Comparison of ENCODE assay signal across 9 mouse cellular contexts in genomic region chr16:5471321-5471720, GRCm38 (mm10).
DNase-seq lines count a peak whose midpoint lies in the region; TF ChIP-seq lines count a peak whose summit lies in the region.
"Had no signal": no experiment of that assay in that cellular context is flagged by ENCODE, and none has a peak within 500 bp of the region (broad histone marks: within the 10 kb centered on the region; RNA-seq: fewer than 3 reads in every experiment).

No protein-coding gene starts in this region.

- peak; percentile 68 for DNase-seq in heart, postnatal 4 days
- no peak for DNase-seq in heart, embryonic 10.5 days (ENCODE audit: low spot score)
- DNase-seq in urinary bladder, postnatal 25 days (ENCODE audit: low spot score) = peak; percentile 6
- DNase-seq in urinary bladder, postnatal 10 days (ENCODE audit: low spot score) = no peak
- peak; percentile 17 to 42 for DNase-seq in cerebellum, adult 2 months
- peak; percentile 74 to 79 for DNase-seq in kidney, postnatal 4 days
- peak; percentile 71 for DNase-seq in mesoderm, embryonic 11.5 days (ENCODE audit: low read depth, low spot score)
- DNase-seq in gastrocnemius, adult 8-10 months (ENCODE audit: low spot score in 2 of 2) = no peak

- no peak for TF ChIP-seq POLR2A in cerebellum, adult 2 months (IDR thresholded peaks at IDR 0.05; ENCODE audit: borderline replicate concordance, insufficient read depth, low read length)

- peaks cover 6% of the 10 kb centered on the region; the same call in 1 of the 2 replicates for H3K27me3 ChIP-seq in heart, embryonic 10.5 days (ENCODE audit: insufficient read depth, poor library complexity, severe bottlenecking)
- H3K27me3 ChIP-seq in cerebellum, adult 2 months (ENCODE audit: control insufficient read depth, insufficient read depth, low read length) = no peaks in the 10 kb centered on the region

- H3K27ac ChIP-seq in heart, embryonic 10.5 days = no peak overlapping the region
- no peak overlapping the region for H3K27ac ChIP-seq in cerebellum, adult 2 months (ENCODE audit: insufficient read depth, low read length)
- H3K27ac ChIP-seq: limb, embryonic 13.5 days had no signal

- peak; percentile 36 for TF ChIP-seq CTCF in cerebellum, adult 2 months (IDR thresholded peaks at IDR 0.05; ENCODE audit: borderline replicate concordance, insufficient read depth, low read depth, low read length)

- no peaks in the 10 kb centered on the region for H3K36me3 ChIP-seq in heart, embryonic 10.5 days
- H3K36me3 ChIP-seq: limb, embryonic 13.5 days had no signal

- no peaks in the 10 kb centered on the region for H3K9me3 ChIP-seq in heart, embryonic 10.5 days
- H3K9me3 ChIP-seq: limb, embryonic 13.5 days had no signal

- peaks cover 18% of the 10 kb centered on the region for H3K4me1 ChIP-seq in heart, embryonic 10.5 days
- H3K4me1 ChIP-seq in cerebellum, adult 2 months (ENCODE audit: control insufficient read depth, insufficient read depth, low read length) = no peaks in the 10 kb centered on the region
- H3K4me1 ChIP-seq: limb, embryonic 13.5 days had no signal

- H3K4me3 ChIP-seq in heart, embryonic 10.5 days = no peak overlapping the region
- no peak overlapping the region for H3K4me3 ChIP-seq in cerebellum, adult 2 months (replicated peaks; ENCODE audit: insufficient read depth, low read depth, low read length)
- H3K4me3 ChIP-seq: limb, embryonic 13.5 days had no signal

- 21% methylated on average over 5 of the region's 5 CpGs for WGBS in heart, embryonic 10.5 days
- 12% methylated on average over 5 of the region's 5 CpGs for WGBS in cerebellum, adult 2 months

Comparison
In these comparisons a context has a peak if more than half of its experiments do, and no peak if none do; other contexts are left out.
1. DNase-seq: peak in heart, postnatal 4 days (single experiment), urinary bladder, postnatal 25 days (single experiment), cerebellum, adult 2 months (2 of 2), kidney, postnatal 4 days (2 of 2) and mesoderm, embryonic 11.5 days (single experiment); none in heart, embryonic 10.5 days (single experiment), urinary bladder, postnatal 10 days (single experiment) and gastrocnemius, adult 8-10 months (0 of 2).